Mouse (Mus musculus) right cerebral cortex, postnatal 10 days (tissue): ENCODE measurements at regions not wholly inside any gene's neighbourhood (a gene's known extent, or its start where the extent isn't known, plus 50 kb on each side); places are given as distances from the start of the nearest gene placed in this dataset.
A peak's percentile ranks its signal among the peaks of the same experiment; 100 is the strongest.

Experiments
- DNase-seq, 2 experiments: peaks; one replicate each; pipeline ENCODE4 v3.0.0; 2021; ENCODE audit warnings: low spot score in 2 of 2

GRCm38 (mm10) chr9:103922356-103922755 lies 80.0 kb upstream of the Nphp3 start:
- DNase-seq: no peak

DNA sequence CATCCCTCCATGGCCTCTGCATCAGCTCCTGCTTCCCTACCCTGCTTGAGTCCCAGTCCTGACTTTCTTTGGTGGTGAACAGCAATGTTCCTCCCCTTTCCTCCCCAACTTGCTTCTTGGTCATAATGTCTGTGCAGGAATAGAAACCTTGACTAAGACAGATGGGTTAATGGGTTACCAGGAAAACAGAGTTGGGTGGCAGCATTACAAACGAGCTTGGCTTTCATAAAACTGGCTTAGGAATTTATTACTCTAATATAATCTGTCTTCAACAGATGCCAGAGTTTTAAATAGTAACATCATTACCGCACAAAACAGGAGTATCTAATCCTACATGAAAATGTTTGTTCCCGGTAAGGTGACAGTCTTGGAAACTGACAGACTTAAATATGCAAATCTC lies 77.7 kb upstream of the Nphp3 start:
- no peak for DNase-seq

GRCm38 (mm10) chr9:103925486-103925885 lies 76.9 kb upstream of the Nphp3 start:
- peak in 1 of 2 experiments; percentile 28 for DNase-seq

DNA sequence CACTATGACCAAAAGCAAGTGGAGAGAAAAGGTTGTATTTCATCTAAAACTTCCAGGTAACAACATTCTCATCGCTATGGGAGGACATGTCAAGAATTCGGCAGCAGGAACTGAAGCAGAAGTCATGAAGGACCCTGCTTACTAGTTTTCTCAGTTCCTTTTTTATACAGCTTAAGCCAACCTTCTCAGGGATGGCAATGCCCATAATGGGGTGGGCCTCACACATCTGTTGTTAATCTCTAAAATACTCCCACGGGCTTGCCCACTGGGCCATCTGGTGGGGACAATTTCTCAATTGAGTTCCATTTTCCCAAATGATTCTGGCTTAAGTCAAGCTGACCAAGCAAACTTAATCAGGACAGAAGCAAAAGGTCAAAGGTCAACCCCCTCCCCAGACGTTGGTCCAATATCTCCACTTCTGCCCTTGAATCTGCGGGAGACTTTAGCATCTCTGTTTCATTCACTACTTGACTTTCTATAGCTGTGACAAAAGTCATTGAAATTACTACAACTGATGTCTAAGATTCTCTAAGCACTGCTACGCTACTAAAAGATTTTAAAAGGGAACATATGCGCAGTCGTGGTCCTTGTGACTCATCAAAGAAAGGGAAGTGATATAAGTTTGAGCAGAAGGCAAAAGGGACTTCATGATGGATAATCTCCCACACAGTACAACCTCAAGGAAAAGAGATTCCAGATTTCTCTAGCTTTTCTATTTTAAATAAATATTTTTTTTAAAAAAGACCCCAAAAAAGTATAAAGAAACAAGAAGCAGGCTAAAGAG lies 73.4 kb upstream of the Nphp3 start:
- no peak for DNase-seq

DNA sequence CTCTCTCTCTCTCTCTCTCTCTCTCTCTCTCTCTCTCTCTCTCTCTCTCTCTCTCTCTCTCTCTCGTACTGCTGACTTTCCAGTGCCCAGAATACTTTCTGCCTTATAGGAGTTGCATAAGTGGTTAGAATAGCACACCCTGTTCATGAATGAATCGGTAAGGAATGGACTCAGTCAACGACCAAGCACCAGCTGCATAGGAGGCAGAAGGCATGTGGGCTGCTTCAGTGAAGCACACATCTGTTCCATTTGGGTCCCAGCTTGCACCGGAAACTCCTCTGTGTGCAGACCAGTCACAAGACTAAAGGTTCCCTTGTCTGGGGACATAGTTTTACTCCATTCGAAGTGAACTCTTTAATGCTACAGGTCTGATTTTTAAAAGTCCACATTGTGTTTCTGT lies 64.3 kb upstream of the Nphp3 start:
- DNase-seq: peak; percentile 40 to 61

DNA sequence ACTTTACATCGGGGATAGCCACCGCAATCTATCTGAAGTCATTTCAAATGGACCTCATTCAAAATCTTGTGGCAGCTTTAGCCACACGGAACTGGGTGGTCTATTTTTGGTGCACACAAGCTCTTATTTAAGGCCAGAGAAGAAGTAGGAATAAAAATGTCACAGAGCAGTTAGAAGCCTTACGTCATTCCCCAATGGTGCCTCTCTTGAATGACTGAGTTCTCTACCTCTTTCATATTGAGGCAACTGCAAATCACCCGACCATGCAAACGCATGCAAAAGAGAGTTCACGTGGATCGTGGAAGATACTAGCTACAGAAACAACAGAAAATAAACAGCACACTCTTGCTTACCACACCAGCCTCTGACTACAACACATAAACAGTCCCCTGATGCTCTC lies 62.3 kb upstream of the Nphp3 start:
- no peak for DNase-seq

DNA sequence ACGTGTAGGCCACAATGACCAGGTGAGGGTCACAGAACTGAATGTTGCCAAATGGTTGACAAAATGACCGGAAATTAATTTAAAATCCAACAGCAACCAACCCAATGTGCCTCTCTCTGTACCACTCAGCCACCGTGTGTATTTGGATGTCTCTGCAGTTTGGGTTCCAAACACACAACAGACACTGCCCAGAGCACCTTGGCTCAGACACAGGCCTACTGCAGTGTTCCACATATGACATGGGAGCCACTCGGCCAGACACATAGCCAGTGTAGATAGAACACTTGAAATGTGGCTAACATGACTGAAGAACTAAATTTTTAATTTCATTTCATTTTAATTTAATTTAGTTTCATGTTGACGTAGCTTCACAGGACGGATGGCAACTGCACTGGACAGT lies 61.8 kb upstream of the Nphp3 start:
- no peak for DNase-seq

DNA sequence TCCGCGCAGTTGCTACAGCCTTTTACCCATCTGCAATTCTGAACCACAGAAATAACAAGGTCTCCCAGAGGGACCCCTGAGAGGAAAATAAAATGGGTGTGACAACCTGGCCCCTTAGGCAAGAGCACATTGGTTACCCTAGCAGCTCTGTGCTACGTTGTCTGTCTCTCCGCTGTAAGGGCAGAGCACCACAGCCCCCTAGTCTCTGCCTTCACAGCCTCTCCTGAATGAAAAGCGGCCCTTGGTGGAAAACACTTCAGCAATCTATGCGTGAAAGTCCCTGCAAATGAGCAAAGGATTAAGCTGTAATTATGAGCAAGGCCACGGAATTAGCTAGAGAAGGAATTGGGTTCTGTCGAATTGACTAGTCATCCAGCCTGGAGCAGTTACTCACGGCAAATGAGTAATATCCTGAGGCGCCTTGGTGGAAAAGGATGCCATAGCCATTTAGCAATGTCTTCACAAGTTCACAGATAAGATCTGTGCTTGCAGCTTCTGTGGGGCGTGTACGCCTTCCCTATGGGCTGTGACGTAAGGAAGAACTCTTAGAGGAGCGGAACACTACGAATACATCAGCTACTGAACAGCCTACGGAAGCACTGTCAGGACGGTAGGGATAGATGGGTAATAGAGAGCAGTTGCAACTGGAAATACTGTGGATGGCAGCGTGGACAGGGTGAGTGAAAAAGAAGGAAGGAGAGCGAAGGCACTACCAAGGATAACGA lies 61.0 kb upstream of the Nphp3 start:
- no peak for DNase-seq

- DNase-seq: no peak
Measured at GRCm38 (mm10) chr9:103941901-103942260, 60.5 kb upstream of the Nphp3 start.

DNA sequence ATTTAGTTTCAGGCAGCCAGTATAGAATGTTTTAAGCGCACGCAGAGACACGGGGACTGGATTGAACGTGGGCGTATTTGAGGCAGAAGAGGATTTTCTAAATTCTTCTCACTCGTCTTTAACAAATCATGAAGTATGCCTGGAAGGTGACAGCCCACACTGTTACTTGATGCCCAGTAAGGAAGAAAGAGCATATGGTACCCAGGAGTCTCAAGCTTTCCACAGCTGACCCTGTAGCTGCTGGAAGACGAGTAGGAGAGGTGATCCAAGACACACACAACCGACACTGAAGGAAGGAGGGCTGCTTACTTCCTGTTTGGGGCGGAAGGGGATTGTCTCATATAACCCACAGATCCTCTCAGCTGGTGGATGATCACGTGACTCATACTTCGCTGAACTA lies 56.9 kb upstream of the Nphp3 start:
- peak; percentile 53 to 72 for DNase-seq

DNA sequence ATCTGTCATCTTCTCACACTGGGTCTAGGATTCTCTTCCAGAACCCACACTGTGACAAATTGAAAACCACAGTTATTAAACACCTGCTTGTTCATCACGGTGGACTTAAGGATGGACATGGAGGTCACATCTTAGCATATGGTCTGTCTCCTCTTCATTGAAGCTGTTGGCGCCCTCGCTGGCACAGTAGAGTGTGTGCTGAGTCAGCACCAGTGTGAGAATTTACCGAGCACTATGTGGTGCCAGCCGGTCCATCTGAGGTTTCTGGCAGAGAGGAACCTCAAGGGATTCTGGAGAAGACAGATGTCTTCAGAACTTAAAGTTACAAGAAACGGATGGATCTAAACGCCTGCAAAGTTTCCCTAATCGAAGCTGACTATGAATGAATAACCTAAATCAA lies 50.5 kb upstream of the Nphp3 start:
- peak; percentile 28 to 35 for DNase-seq
